Mouse (Mus musculus): Measurements from ENCODE around the gene Zfp385b. TPM values are rescaled to one million over a fixed set of nuclear protein-coding genes. Genes with fewer than 3 reads are reported as not detected.

The Zfp385b gene
- polyA plus RNA-seq, 1 experiment from 2014 or later: 2.6 TPM

DNA sequence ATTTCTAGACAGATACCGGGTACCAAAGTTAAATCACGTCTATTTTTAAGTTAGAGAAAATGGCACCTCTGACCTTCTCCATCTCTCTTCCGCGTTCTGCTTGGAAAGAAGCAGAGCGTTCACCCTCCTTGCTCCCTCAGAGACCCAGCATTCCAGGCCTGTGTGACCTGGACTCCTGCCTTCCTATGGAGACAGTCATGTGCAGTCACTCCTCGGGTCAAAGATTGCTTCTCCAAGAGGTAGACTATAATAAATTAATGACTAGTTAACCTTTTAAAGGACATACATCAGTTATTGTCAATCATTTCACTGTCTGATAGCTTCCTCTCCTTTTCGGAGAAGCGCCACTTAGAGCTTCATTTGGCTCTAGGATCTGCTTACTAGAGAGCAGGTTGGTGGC lies 325.7 kb downstream of the Zfp385b start:
- no peaks in the 10 kb centered on the region for H3K4me1 ChIP-seq
- no peak for DNase-seq (ENCODE audit: low spot score)
- no peak overlapping the region for H3K27ac ChIP-seq
- 90% methylated on average over 8 of the region's 8 CpGs for WGBS
- H3K9me3 ChIP-seq: no peaks in the 10 kb centered on the region
- no peaks in the 10 kb centered on the region for H3K27me3 ChIP-seq (ENCODE audit: insufficient read depth, poor library complexity, severe bottlenecking)
- no peaks in the 10 kb centered on the region for H3K36me3 ChIP-seq
- H3K4me3 ChIP-seq: no peak overlapping the region

DNA sequence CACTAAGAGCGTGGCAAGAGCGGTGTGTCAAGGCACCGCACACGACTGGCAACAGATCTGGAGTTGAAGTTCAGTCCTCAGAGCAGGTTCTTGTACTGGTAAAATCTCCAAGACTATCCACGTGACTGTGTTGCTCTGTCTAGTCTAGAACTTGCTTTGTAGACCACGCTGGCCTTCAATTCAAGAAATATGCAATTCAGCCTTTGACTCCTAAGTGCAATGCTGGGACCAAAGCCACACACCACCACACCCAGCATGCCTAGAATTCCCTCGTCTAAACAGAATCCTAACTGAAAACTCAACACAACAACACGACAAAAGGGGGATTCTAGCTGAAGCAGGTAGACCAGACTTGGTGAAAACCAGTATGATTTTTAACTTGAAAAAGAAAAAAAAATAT lies 332.3 kb downstream of the Zfp385b start:
- Histone ChIP-seq H3K27ac (no peak overlapping the region), H3K36me3 (no peaks in the 10 kb centered on the region), H3K4me1 (no peaks in the 10 kb centered on the region), H3K27me3 (ENCODE audit: insufficient read depth, poor library complexity, severe bottlenecking) (no peaks in the 10 kb centered on the region), H3K9me3 (no peaks in the 10 kb centered on the region), H3K4me3 (no peak overlapping the region)
- 87% methylated on average over 8 of the region's 8 CpGs for WGBS
- no peak for DNase-seq (ENCODE audit: low spot score)

DNA sequence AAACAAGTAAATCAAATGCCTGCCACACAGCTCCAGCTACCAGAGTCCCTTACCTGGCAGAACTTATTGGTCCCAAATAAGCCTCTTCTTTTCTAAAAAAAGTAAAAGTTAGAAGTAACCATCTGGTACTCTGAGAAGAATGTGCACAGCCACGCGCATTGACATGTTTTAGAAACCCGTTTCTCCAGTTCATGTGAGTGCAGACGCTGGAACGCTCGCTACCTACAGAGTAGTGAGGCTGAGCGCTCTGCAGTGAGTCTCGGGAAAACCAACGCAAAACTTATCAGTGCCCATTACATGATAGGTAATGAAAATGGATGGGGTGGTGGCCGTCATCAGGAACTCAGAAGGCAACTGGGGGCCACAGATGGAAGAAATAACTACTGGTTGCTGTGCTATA lies 338.2 kb downstream of the Zfp385b start:
- H3K36me3 ChIP-seq: no peaks in the 10 kb centered on the region
- H3K27me3 ChIP-seq (ENCODE audit: insufficient read depth, poor library complexity, severe bottlenecking): 0 out of 2 replicates have a peak, but pooled peaks cover 5% of the 10 kb centered on the region
- WGBS: 80% methylated on average over 10 of the region's 10 CpGs
- H3K4me1 ChIP-seq: no peaks in the 10 kb centered on the region
- no peaks in the 10 kb centered on the region for H3K9me3 ChIP-seq
- H3K27ac ChIP-seq: no peak overlapping the region
- no peak for DNase-seq (ENCODE audit: low spot score)
- no peak overlapping the region for H3K4me3 ChIP-seq

DNA sequence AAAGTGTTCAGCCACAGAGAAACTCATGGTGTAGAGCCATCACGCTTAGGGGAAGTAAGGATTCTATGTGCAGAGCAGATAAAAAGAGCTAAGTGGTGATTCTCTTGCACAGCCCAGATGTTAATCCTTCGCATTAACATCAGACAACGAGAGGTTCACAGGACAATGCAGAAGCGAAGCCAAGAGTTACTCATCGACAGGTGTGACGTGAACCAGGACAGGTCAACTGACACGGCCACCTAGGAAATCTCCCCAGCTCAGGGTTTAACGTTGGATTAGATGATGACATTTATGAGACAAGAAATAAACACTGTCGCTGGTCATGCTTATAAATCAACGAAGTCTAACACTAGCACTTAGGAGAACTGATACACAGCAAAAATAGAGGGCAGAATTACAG lies 341.9 kb downstream of the Zfp385b start:
- WGBS: 61% methylated on average over 10 of the region's 10 CpGs
- Histone ChIP-seq H3K27me3 (ENCODE audit: insufficient read depth, poor library complexity, severe bottlenecking) (0 out of 2 replicates have a peak, but pooled peaks cover 5% of the 10 kb centered on the region), H3K27ac (no peak overlapping the region), H3K4me1 (no peaks in the 10 kb centered on the region), H3K9me3 (no peaks in the 10 kb centered on the region), H3K4me3 (no peak overlapping the region), H3K36me3 (no peaks in the 10 kb centered on the region)
- DNase-seq (ENCODE audit: low spot score): no peak

DNA sequence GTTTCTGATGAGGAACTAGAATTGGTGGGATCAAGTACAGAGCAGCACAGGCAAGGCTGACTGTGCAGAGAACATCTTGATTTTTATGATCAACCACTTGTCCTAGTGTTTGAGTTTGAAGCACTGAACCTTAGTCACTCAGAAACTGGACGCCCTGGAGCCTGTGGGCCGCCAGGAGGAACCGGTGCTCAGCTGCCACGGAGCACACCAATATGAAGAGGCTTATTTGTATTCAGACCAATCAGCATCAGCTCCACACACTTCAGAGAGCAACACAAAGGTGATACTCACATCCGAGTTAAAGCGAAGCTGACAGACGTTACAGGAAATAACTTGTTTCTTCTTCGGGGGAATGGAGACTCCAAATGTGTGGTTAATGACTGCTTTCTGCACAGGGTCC lies 343.0 kb downstream of the Zfp385b start:
- 72% methylated on average over 8 of the region's 8 CpGs for WGBS
- H3K27ac ChIP-seq: no peak overlapping the region
- no peaks in the 10 kb centered on the region for H3K36me3 ChIP-seq
- H3K27me3 ChIP-seq (ENCODE audit: insufficient read depth, poor library complexity, severe bottlenecking): 0 out of 2 replicates have a peak, but pooled peaks cover 5% of the 10 kb centered on the region
- no peaks in the 10 kb centered on the region for H3K4me1 ChIP-seq
- no peaks in the 10 kb centered on the region for H3K9me3 ChIP-seq
- no peak overlapping the region for H3K4me3 ChIP-seq
- no peak for DNase-seq (ENCODE audit: low spot score)

DNA sequence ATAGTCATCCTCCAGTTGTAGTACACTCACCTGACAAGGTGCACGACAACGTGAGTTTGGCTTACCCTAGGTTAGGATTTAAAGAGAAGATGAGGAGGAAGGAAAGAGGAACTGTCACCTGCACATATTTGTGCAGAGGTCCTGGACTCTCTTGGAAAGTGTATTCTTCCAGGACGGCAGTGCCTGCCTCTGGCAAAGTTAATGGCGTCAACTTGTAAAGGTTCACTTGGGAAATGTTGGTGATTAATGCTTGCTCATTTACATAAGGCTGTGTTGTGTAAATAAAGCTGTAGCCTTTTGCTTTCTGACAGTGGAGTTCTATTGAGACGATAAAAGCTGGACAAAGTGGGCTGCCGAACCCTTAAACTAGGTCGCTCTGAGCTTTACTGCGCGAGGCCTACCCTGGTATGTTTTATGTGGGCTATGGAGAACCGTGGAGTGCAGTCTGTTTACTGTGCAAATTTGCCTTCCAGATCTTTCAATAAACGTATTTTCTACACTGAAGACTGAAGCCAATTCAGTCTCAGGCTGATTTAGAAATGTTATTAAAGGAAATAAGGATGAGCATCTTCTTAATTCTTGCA lies 347.1 kb downstream of the Zfp385b start:
- Histone ChIP-seq H3K4me1 (no peaks in the 10 kb centered on the region), H3K27me3 (ENCODE audit: insufficient read depth, poor library complexity, severe bottlenecking) (no peaks in the 10 kb centered on the region), H3K4me3 (no peak overlapping the region), H3K27ac (no peak overlapping the region), H3K36me3 (no peaks in the 10 kb centered on the region), H3K9me3 (no peaks in the 10 kb centered on the region)
- 87% methylated on average over 11 of the region's 11 CpGs for WGBS
- DNase-seq (ENCODE audit: low spot score): no peak

DNA sequence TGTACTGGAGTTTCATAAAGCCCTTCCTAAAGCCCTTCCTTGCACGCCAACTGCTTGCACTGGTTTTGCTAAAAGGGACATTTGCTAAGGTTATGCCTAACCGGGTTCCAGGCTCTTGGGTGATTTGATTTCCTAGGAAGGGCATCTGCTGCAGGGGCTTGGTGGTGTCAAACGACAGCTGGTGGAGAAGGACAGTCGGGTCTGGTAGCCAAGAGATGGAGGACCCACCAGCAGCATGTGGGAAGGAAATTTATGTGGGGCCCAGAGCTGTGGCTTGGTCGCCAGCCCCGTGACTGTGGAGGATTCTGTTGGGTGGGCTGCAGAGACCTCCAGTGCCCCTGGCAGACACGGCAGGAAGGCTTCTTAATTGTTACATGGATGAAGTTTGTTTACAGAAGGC lies 348.7 kb downstream of the Zfp385b start:
- no peaks in the 10 kb centered on the region for H3K9me3 ChIP-seq
- no peaks in the 10 kb centered on the region for H3K36me3 ChIP-seq
- no peak for DNase-seq (ENCODE audit: low spot score)
- no peaks in the 10 kb centered on the region for H3K4me1 ChIP-seq
- H3K4me3 ChIP-seq: no peak overlapping the region
- H3K27me3 ChIP-seq (ENCODE audit: insufficient read depth, poor library complexity, severe bottlenecking): no peaks in the 10 kb centered on the region
- 67% methylated on average over 7 of the region's 7 CpGs for WGBS
- no peak overlapping the region for H3K27ac ChIP-seq

DNA sequence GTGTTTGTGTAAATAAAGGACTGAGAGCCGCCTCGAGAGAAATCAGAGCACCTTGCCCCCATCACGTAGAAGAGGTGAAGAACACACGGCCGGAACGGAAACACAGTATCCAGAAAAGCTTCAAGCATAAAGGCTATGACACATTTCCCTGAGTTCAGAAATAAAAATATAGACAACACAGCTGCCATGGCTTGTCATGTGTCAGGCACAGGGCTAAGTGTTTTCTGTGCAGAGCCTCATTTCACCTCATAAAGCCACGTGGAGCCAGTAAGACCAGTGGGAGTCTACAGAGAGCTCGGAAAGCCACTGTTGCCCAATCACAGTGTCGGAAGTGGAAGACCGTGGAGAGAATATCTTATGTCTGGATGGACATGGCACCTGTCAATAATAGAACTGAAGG lies 358.0 kb downstream of the Zfp385b start:
- no peaks in the 10 kb centered on the region for H3K36me3 ChIP-seq
- 89% methylated on average over 10 of the region's 10 CpGs for WGBS
- H3K4me1 ChIP-seq: no peaks in the 10 kb centered on the region; the same call in 1 of the 2 replicates
- no peak for DNase-seq (ENCODE audit: low spot score)
- H3K27me3 ChIP-seq (ENCODE audit: insufficient read depth, poor library complexity, severe bottlenecking): peaks cover 6% of the 10 kb centered on the region; the same call in 1 of the 2 replicates
- no peak overlapping the region for H3K4me3 ChIP-seq
- H3K27ac ChIP-seq: no peak overlapping the region
- no peaks in the 10 kb centered on the region for H3K9me3 ChIP-seq

DNA sequence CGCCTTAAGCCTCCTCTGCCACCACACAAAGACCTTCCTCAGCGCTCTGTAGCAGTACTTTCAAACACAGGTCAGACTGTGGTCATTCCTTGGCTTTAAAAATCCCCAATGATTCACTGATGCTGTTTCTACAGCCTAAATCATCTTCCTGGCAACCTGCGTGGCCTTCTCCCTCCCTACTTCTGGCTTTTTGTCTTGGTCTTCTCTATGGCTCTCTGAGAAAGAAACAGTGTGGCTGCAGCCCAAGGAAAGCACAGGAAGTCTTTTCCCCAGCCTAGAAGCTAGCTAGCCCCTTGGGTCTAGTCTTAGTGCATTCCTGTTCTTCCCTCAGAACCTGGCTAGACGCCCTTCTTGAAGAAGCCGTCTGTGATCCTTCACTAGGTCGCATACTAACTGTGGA lies 359.4 kb downstream of the Zfp385b start:
- H3K27ac ChIP-seq: no peak overlapping the region
- no peaks in the 10 kb centered on the region for H3K9me3 ChIP-seq
- peaks cover 6% of the 10 kb centered on the region; the same call in 1 of the 2 replicates for H3K27me3 ChIP-seq (ENCODE audit: insufficient read depth, poor library complexity, severe bottlenecking)
- WGBS: 65% methylated on average over 6 of the region's 6 CpGs
- no peak for DNase-seq (ENCODE audit: low spot score)
- no peaks in the 10 kb centered on the region; the same call in 1 of the 2 replicates for H3K4me1 ChIP-seq
- no peaks in the 10 kb centered on the region for H3K36me3 ChIP-seq
- H3K4me3 ChIP-seq: no peak overlapping the region

DNA sequence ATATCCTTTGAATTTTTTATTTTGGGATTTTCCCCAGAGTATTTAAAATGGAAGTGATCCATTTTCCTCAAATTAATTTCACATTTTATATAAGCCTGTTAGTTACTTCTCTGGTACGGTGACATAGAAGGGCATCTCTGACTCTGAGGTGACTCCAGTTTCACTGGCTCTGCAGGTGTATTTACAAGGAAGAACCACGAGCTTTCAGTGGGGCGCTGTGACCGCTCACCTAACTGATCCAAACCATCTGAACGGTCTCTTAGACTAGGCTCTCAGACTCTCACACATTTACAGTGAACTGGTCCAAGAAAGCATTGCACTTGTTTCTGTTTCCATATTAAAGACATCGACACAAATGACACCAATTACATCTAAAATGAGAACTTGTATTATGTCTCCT lies 361.0 kb downstream of the Zfp385b start:
- no peak for DNase-seq (ENCODE audit: low spot score)
- peaks cover 9% of the 10 kb centered on the region for H3K4me1 ChIP-seq

DNA sequence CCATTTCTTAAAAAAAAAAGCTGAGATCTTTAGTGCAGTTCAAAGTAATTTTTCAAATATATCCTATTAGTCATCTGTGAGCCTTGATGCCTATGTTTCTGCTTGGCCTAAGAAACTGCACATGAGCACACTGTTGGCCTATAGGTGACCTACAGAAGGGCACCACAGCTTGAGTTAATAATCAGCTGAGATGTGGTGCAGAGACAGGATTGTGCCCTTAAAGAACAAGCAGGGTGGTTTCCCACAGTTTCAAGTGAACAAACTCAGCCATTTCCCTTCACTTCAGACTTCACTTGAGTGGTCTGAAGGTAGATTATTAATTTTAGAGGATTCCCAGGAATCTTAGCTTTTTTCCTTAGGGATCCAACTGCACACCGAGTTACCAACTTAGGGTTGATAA lies 362.3 kb downstream of the Zfp385b start:
- Histone ChIP-seq H3K36me3 (no peaks in the 10 kb centered on the region), H3K4me3 (no peak overlapping the region), H3K27me3 (ENCODE audit: insufficient read depth, poor library complexity, severe bottlenecking) (peaks cover 6% of the 10 kb centered on the region; the same call in 1 of the 2 replicates), H3K4me1 (peaks cover 9% of the 10 kb centered on the region), H3K9me3 (no peaks in the 10 kb centered on the region), H3K27ac (no peak overlapping the region)
- WGBS: 30% methylated on average over 1 of the region's 1 CpGs
- no peak for DNase-seq (ENCODE audit: low spot score)

More for the DNA sequence above, 361.0 kb downstream of the Zfp385b start:
- WGBS: 83% methylated on average over 6 of the region's 6 CpGs
- Histone ChIP-seq H3K27me3 (ENCODE audit: insufficient read depth, poor library complexity, severe bottlenecking) (peaks cover 6% of the 10 kb centered on the region; the same call in 1 of the 2 replicates), H3K4me3 (no peak overlapping the region), H3K9me3 (no peaks in the 10 kb centered on the region), H3K36me3 (no peaks in the 10 kb centered on the region), H3K27ac (no peak overlapping the region)

DNA sequence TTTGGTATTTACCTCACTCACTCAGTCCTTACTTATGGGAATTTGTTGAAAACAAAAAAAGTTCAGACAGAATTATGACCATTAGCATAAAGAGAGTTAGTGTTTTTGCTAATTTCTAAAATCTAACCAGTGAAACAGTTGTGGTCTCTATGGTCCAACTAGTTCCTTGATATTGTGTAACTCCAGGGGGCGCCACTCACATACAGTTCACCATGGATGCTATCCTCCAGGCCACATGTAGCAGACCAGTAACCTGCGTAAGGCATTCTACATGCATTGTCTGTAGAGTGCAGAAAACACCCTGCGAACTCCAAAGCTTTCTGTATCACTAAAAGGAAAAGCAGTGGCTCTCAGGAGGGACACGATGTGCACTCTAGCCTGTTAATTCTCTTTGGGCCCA lies 362.8 kb downstream of the Zfp385b start:
- Histone ChIP-seq H3K4me1 (peaks cover 9% of the 10 kb centered on the region), H3K4me3 (no peak overlapping the region), H3K27ac (no peak overlapping the region), H3K9me3 (no peaks in the 10 kb centered on the region), H3K27me3 (ENCODE audit: insufficient read depth, poor library complexity, severe bottlenecking) (peaks cover 2% of the 10 kb centered on the region; the same call in 1 of the 2 replicates), H3K36me3 (no peaks in the 10 kb centered on the region)
- no peak for DNase-seq (ENCODE audit: low spot score)
- 44% methylated on average over 4 of the region's 4 CpGs for WGBS

DNA sequence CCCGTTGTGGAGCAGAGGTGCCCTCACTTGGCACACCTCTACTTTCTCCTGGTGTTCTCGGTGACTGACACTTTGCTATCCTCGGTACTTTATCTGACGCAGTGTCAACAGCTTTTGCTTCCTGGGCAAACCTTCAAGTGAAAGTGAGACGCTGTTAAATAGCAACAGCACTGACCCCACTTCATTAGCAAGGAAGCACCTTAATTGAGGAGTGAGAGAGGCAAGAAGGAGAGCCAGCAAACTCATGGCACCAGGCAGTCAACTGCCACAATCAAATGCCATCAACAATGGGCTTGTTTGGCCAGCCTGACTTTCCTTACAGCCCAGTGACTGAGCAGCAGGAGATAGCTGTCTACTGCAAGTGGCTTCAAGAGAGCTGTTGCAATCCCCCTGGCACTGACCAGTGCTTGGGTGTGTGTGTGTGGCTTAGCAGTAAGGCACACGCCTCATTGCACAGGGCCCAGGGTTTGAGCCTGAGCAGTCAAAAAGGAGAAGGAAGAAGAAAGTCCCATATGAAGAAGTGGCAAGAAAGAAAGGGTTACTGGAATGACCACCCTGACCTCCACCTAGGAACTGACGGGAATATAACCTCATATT lies 365.0 kb downstream of the Zfp385b start:
- WGBS: 30% methylated on average over 7 of the region's 7 CpGs
- Histone ChIP-seq H3K27me3 (ENCODE audit: insufficient read depth, poor library complexity, severe bottlenecking) (no peaks in the 10 kb centered on the region), H3K9me3 (no peaks in the 10 kb centered on the region), H3K27ac (no peak overlapping the region), H3K4me1 (peaks cover 11% of the 10 kb centered on the region), H3K36me3 (no peaks in the 10 kb centered on the region), H3K4me3 (no peak overlapping the region; the same call in 1 of the 2 replicates)
- DNase-seq (ENCODE audit: low spot score): no peak
